Mouse (Mus musculus) limb, embryonic 12.5 days (tissue): ENCODE measurements around the gene Fto. TPM values are rescaled to one million over a fixed set of nuclear protein-coding genes. Genes with fewer than 3 reads are reported as not detected.

Experiments used
- ATAC-seq: fragments of 200-750 bp; cut with Nextera tagmentation; 2 replicates; pipeline ENCODE4 v1.8.0; 2017; ENCODE audit warnings: low read depth, moderate TSS enrichment; ENCODE audit not compliant: insufficient number of reproducible peaks, insufficient read depth, low FRiP score, low TSS enrichment
- H3K27ac ChIP-seq: fragments of 300-500 bp; sonication (generic); 2 replicates; pipeline ENCODE4 v1.5.1; 2016; ENCODE audit warnings: mild to moderate bottlenecking, moderate library complexity
- H3K27me3 ChIP-seq: fragments of 300-500 bp; sonication (generic); 2 replicates; pipeline ENCODE4 v1.6.1; 2016; ENCODE audit warnings: mild to moderate bottlenecking, moderate library complexity
- H3K36me3 ChIP-seq: fragments of 300-500 bp; sonication (generic); 2 replicates; pipeline ENCODE4 v1.6.1; 2016; ENCODE audit warnings: mild to moderate bottlenecking, moderate library complexity
- H3K4me1 ChIP-seq: fragments of 300-500 bp; sonication (generic); replicated peaks from 2 replicates; pipeline ENCODE4 v1.6.1; 2016
- H3K4me2 ChIP-seq: fragments of 300-500 bp; sonication (generic); 2 replicates; pipeline ENCODE4 v1.6.1; 2016; ENCODE audit warnings: mild to moderate bottlenecking, moderate library complexity
- H3K4me3 ChIP-seq: fragments of 300-500 bp; sonication (generic); replicated peaks from 2 replicates; pipeline ENCODE4 v1.5.1; 2016; ENCODE audit warnings: mild to moderate bottlenecking
- H3K9ac ChIP-seq: fragments of 300-500 bp; sonication (generic); replicated peaks from 2 replicates; pipeline ENCODE4 v1.6.1; 2016; ENCODE audit warnings: mild to moderate bottlenecking, moderate library complexity
- H3K9me3 ChIP-seq: fragments of 300-500 bp; sonication (generic); 2 replicates; pipeline ENCODE4 v1.6.1; 2016; ENCODE audit warnings: mild to moderate bottlenecking, moderate library complexity
- WGBS: fragments of 180-500 bp; shearing (Covaris S2); methylation state at CpG from one replicate; pipeline ENCODE4 v1.1.7; 2016; 5-methylcytosine and 5-hydroxymethylcytosine counted together
- polyA plus RNA-seq: library from polyadenylated mRNA; unstranded; fragments of >200 nt; fragmentation: Nextera tagmentation; extraction: Ambion mirVana; gene quantifications from 2 replicates; pipeline ENCODE4 v1.2.1, GENCODE M21; 2016

Fto gene
- polyA plus RNA-seq, 1 experiment from 2014 or later: 92.1 TPM

DNA sequence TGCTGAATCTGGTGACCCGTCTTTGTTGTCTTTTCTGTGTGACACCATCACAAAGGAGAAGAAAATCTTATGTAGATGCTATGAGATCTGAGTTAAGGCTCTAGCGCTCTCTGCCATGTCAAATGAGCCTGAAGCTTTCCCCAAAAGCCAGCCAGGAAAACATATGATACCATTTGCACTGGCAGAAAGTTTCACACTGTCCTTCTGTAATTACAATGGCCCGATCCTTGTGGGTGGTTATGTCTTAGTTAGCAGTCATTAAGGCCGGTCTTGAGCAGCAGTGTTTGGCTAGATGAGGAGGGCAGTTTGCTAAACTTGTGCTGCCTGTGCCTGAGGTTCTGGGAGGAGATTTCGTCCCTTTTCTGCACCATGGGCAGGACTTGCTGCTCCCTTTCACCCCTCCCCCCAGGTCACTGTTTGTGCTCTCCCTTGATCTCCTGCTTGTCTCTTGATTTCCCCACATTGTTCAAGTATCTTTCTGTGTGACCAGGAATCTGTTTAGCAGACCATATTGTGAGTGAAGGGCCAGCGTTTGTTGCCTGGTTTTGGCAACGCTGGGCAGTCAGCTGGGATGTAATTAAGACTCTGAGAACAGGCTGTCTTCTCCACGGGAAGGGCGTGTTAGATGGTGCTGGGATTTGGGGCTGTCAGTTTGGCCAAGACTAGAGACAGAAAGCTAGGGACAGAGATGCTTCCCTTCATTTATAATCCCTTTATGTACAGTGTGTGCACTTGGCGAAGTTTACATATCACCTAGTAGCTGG is 238.6 kb downstream of the Fto start:
- Histone ChIP-seq H3K4me1 (peaks cover 14% of the 10 kb centered on the region), H3K4me2 (no peak overlapping the region), H3K27ac (no peak overlapping the region), H3K4me3 (no peak overlapping the region), H3K9ac (no peak overlapping the region), H3K9me3 (no peaks in the 10 kb centered on the region), H3K27me3 (peaks cover 39% of the 10 kb centered on the region), H3K36me3 (no peaks in the 10 kb centered on the region)
- 46% methylated on average over 10 of the region's 10 CpGs for WGBS
- ATAC-seq: no peak

DNA sequence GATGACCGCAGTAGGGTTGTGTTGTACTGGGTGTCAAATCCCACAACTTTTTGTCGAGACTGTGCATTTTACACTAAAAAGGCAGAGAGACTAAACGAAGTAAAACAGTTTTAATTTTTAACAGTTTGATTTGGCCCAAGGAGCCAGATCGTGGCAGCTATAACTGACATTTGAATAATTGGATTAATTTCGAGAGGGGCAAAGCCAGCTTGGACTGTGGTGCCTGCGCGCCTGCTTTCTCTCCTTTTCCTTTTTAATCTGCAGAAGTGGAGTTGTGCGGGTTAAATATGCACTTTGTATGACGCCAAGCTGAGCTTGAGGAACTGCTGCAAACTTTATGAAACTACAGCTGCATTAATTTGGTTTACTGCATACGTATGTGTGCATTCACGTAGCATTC is 239.3 kb downstream of the Fto start:
- Histone ChIP-seq H3K4me2 (no peak overlapping the region), H3K9me3 (no peaks in the 10 kb centered on the region), H3K36me3 (no peaks in the 10 kb centered on the region), H3K9ac (no peak overlapping the region), H3K4me1 (peaks cover 14% of the 10 kb centered on the region), H3K27me3 (peaks cover 42% of the 10 kb centered on the region), H3K27ac (no peak overlapping the region), H3K4me3 (no peak overlapping the region)
- WGBS: 91% methylated on average over 11 of the region's 11 CpGs
- ATAC-seq: no peak

DNA sequence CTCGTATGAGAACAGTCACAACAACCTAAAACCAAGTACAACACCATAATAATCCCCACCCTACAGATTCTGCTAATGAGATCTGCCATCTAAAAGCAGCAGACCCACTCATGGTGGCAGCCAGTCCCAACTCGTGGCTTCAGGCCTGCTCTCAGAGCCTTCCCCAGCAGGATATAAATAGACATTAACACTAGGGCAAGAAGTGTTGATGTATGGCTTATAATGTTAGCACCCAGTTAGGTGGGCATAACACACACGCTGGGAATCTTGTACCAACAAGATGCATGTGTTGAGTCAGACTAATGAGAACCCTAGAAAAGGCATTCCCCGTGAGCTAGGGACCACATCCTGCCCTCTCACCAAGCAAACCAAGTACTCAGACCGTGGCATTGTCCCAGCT is 240.1 kb downstream of the Fto start:
- no peak for ATAC-seq
- 49% methylated on average over 5 of the region's 5 CpGs for WGBS

DNA sequence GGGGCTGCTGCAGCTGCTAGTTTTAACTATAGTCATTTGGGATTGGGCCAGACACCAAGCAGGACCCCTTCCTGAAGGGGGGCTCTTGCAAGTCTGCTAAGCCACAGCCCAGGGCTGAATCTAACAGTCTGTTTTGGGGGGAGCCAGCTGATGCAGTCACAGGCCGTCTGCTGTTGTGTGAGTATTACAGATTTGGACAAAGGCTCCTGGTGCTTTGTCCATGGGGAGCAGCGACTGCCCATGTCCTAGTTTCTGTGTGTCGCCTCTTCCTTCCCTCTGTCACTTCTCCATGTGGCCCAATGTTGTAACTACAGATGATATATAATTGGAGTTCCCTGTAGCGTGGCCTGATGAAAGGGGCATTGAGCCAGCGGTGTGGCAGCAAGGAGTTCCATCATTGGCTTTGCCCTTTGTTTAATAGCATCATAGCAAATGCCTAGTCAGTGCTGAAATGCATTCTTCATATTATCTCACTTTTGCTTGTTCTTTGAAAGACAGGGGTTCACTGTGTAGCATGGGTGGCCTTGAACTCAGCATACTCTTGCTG is 243.8 kb downstream of the Fto start:
- Histone ChIP-seq H3K27me3 (peaks cover 29% of the 10 kb centered on the region), H3K9ac (no peak overlapping the region), H3K36me3 (0 out of 2 replicates have a peak, but pooled peaks cover 4% of the 10 kb centered on the region), H3K9me3 (no peaks in the 10 kb centered on the region), H3K4me1 (peaks cover 11% of the 10 kb centered on the region), H3K4me3 (no peak overlapping the region), H3K4me2 (no peak overlapping the region), H3K27ac (no peak overlapping the region)
- no peak for ATAC-seq
- WGBS: 89% methylated on average over 5 of the region's 5 CpGs

More for the DNA sequence above, 240.1 kb downstream of the Fto start:
- no peak overlapping the region for H3K4me2 ChIP-seq
- no peaks in the 10 kb centered on the region for H3K9me3 ChIP-seq
- H3K9ac ChIP-seq: no peak overlapping the region
- H3K27ac ChIP-seq: no peak overlapping the region
- peaks cover 43% of the 10 kb centered on the region for H3K27me3 ChIP-seq
- H3K36me3 ChIP-seq: no peaks in the 10 kb centered on the region
- H3K4me3 ChIP-seq: no peak overlapping the region
- peaks cover 14% of the 10 kb centered on the region for H3K4me1 ChIP-seq

DNA sequence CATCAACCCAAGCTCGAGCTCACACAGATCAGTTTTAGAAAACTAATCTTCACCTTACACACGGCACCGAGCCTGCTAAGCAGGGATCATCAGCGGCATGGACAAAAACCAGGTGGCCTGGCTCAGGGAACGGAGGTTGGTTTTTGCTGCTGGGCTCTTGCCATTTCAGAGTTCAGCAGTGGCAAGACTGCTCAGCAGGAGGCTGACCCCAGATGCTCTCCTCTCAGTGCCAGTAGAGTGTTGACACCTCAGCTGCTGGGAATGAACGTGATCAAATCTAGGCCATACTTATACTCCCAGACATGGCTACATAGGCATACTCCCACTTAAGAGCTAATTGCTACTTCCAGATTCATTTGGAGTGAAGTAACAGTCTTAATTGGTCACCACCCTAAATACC is 245.1 kb downstream of the Fto start:
- Histone ChIP-seq H3K4me1 (peaks cover 11% of the 10 kb centered on the region), H3K36me3 (0 out of 2 replicates have a peak, but pooled peaks cover 4% of the 10 kb centered on the region), H3K9ac (no peak overlapping the region), H3K27me3 (peaks cover 26% of the 10 kb centered on the region), H3K4me2 (no peak overlapping the region), H3K27ac (no peak overlapping the region), H3K9me3 (no peaks in the 10 kb centered on the region), H3K4me3 (no peak overlapping the region)
- ATAC-seq: no peak
- 33% methylated on average over 6 of the region's 6 CpGs for WGBS

DNA sequence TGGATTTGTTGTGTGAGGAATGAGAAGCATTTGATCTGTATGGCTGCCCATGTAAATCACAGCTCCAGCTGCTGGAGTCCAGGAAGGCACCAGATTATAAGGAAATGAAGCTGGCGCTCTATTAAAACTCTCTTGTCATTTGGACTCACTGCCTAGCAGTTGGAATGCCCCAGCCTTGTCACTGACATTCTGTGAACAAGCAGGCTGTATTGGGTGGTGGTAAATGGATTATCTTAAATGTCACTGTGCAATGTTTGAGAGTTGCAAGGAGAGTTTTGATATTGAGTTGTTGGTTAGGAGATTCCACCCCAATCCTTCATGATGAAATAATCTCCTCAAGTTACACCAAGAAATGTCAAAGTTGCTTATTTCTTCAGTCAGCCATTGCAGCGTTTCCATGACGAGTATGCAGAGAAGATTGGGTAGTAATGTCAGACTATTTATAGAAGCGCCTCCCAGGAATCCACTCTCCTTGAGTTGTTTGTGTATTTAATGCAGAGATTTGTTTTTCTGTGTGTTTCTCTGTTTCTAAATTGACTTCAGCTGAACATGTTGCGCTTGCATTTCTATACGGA is 246.8 kb downstream of the Fto start:
- H3K9me3 ChIP-seq: no peaks in the 10 kb centered on the region
- no peak overlapping the region for H3K4me3 ChIP-seq
- WGBS: 91% methylated on average over 6 of the region's 6 CpGs
- no peak overlapping the region for H3K27ac ChIP-seq
- no peak for ATAC-seq
- H3K4me1 ChIP-seq: peaks cover 11% of the 10 kb centered on the region
- H3K9ac ChIP-seq: no peak overlapping the region
- H3K36me3 ChIP-seq: 0 out of 2 replicates have a peak, but pooled peaks cover 4% of the 10 kb centered on the region
- H3K27me3 ChIP-seq: peaks cover 32% of the 10 kb centered on the region
- H3K4me2 ChIP-seq: no peak overlapping the region

DNA sequence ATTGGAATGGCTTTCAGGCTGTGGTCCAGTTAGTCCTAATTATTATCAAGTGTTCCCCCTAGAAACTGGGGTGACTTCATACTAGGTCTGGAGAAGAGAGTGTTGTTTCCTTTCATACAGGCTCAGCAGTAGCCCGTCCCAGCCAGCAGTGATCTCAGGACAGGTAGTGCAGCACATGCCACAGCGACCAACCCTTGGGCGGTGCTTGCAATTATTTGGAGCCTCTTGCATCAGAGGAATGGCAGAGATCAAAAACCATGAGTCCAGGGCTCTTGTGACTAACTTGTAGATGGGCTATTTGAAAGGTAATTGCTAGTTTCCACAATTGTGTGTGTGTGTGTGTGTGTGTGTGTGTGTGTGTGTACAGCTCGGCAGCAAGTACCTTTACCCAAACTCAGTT is 247.9 kb downstream of the Fto start:
- ATAC-seq: no peak
- H3K27me3 ChIP-seq: peaks cover 39% of the 10 kb centered on the region
- no peak overlapping the region for H3K9ac ChIP-seq
- H3K9me3 ChIP-seq: no peaks in the 10 kb centered on the region
- H3K27ac ChIP-seq: no peak overlapping the region
- WGBS: 84% methylated on average over 4 of the region's 4 CpGs
- peaks cover 19% of the 10 kb centered on the region for H3K4me1 ChIP-seq
- H3K36me3 ChIP-seq: 0 out of 2 replicates have a peak, but pooled peaks cover 4% of the 10 kb centered on the region
- H3K4me2 ChIP-seq: no peak overlapping the region
- no peak overlapping the region for H3K4me3 ChIP-seq

DNA sequence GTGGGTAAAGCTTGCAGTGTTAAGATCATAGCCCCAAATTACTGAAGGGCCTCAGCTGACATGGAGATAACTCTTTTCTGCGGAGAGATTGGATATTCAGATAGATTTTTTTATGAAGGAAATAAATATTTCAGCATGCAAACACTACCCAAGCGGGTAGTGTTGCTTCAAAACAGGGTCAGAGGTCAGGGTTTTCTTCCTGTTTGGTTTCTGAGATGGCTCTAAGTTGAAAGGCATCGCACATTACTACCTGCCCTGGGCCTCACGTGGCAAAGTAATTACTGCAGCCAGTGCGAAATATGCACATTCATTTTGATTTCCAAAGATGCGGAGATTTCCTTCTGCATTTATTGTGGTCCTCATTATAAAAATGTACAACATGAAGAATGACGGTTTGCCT is 249.3 kb downstream of the Fto start:
- Histone ChIP-seq H3K36me3 (0 out of 2 replicates have a peak, but pooled peaks cover 4% of the 10 kb centered on the region), H3K27ac (no peak overlapping the region), H3K4me1 (peaks cover 31% of the 10 kb centered on the region), H3K27me3 (peaks cover 33% of the 10 kb centered on the region), H3K9ac (no peak overlapping the region), H3K9me3 (no peaks in the 10 kb centered on the region), H3K4me3 (no peak overlapping the region), H3K4me2 (no peak overlapping the region)
- ATAC-seq: no peak
- 53% methylated on average over 7 of the region's 7 CpGs for WGBS

DNA sequence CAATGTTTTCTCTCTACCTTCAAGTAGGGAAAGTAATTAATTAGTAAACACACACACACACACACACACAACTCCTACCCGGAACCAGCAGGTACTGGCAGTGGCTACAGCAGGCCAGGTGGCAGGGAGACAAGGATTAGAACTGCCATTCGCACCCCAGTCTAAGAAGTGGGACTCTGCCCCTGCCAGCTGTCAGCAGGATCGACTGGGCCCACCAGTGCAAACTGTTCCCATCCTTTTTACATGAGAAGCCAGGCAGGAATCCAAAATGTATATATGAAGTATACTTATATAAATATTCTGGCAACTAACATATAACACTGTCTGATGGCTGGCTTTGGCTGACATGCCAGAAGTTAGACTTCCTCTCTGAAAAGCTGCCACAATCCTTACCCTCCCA is 250.0 kb downstream of the Fto start:
- H3K27me3 ChIP-seq: peaks cover 33% of the 10 kb centered on the region
- 80% methylated on average over 3 of the region's 3 CpGs for WGBS

DNA sequence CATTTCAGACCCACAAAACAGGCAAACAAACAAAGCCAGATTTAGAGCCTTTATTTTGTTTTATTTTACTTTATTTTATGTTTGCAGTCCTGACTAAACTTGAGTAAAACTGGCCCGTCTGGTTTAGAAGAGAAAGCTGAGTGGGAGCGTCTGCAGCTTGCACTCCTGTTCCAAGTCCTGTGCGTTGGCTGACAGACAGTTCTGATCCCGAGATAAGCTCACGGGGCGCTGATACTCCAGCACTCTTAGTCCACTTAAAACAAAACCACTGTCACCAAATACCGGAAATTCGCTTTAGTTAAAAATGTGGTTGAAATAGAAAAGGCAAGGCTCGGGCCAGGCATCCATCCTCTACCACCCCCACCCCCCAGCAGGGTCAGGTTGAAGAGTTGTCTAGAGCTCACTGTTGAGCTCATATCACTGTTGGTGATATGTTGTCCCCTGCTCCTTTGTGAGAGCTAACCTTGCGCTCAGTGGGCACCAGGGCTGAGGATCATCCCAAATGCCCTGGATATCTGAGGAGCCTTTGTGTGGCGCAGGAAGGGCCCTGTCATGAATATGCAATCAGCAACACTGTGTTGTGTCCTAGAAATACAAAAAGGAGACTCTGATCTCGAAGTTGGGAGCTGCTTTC is 252.7 kb downstream of the Fto start:
- H3K4me1 ChIP-seq: peaks cover 59% of the 10 kb centered on the region
- no peaks in the 10 kb centered on the region for H3K36me3 ChIP-seq
- no peak overlapping the region for H3K27ac ChIP-seq
- WGBS: 60% methylated on average over 12 of the region's 12 CpGs
- no peaks in the 10 kb centered on the region for H3K9me3 ChIP-seq
- no peak overlapping the region for H3K9ac ChIP-seq
- H3K4me2 ChIP-seq: no peak overlapping the region
- no peak overlapping the region for H3K4me3 ChIP-seq
- peaks cover 53% of the 10 kb centered on the region for H3K27me3 ChIP-seq
- no peak for ATAC-seq

More for the DNA sequence above, 250.0 kb downstream of the Fto start:
- Histone ChIP-seq H3K27ac (no peak overlapping the region), H3K9me3 (no peaks in the 10 kb centered on the region), H3K36me3 (0 out of 2 replicates have a peak, but pooled peaks cover 4% of the 10 kb centered on the region), H3K9ac (no peak overlapping the region), H3K4me3 (no peak overlapping the region), H3K4me1 (peaks cover 37% of the 10 kb centered on the region), H3K4me2 (no peak overlapping the region)
- ATAC-seq: no peak

DNA sequence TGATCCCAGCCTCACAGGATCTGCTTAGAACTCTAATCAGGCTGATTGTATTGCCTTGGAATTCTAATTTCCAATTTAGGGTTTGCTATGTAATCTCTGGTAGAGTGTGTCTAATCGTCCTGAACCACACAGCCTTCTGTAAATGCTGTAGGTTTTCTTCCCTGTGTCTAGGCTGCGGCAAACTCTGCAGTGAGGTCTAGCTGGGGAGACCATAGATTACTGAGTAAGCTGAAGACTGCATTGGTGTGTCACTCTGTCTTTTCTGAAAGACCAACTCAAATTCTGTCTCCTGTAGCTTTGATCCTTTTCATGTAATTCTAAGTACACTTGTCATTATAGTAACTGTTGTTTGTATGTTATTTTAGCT is 253.2 kb downstream of the Fto start:
- ATAC-seq: no peak
- Histone ChIP-seq H3K36me3 (no peaks in the 10 kb centered on the region), H3K4me2 (no peak overlapping the region), H3K4me1 (peaks cover 64% of the 10 kb centered on the region), H3K27ac (no peak overlapping the region), H3K9ac (no peak overlapping the region), H3K9me3 (no peaks in the 10 kb centered on the region), H3K4me3 (no peak overlapping the region), H3K27me3 (peaks cover 53% of the 10 kb centered on the region)
- WGBS: 54% methylated on average over 2 of the region's 2 CpGs
